Mouse (Mus musculus) lung, adult 2 months (tissue): Measurements from ENCODE around the gene Ttc7.

Experiments used
- CTCF ChIP-seq: fragments of 200-500 bp; IDR thresholded peaks from 2 replicates; pipeline ENCODE4 v1.5.1; 2011; ENCODE audit warnings: mild to moderate bottlenecking, low read length, control low read depth; ENCODE audit not compliant: insufficient read depth
- POLR2A ChIP-seq: fragments of 200-500 bp; IDR thresholded peaks from 2 replicates; pipeline ENCODE4 v1.6.1; 2011; ENCODE audit warnings: low read depth, mild to moderate bottlenecking, control low read depth, low read length, borderline replicate concordance; ENCODE audit errors: extremely low read depth

DNA sequence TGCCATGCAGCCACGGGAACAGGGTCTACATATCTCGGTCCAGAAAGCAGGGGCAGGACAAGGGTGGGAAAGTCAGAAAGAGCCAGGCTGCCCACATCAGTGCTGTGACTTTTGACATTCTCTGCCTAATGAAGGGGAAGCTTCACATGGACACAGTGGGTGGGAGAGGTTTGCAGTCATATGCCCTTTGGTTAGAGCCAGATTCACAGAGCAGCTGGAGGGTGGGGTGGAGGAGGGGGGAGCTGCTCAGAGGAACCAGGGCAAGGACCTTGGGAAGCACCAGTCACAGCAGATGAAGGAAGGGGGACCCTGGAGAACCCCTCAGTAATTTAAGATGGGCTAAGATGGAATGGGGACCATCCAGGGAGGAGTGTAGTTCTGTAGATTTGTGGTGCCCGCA lies 103.1 kb downstream of the Ttc7 start:
- TF ChIP-seq POLR2A (no peak), CTCF (no peak)
